Mouse (Mus musculus) mammary gland, adult 2 months (tissue): ENCODE data around the gene Bnip3. TPM values are rescaled to one million over a fixed set of nuclear protein-coding genes. Genes with fewer than 3 reads are reported as not detected.

ENCODE experiments used
- polyA plus RNA-seq: library from polyadenylated mRNA; depleted of rRNA; stranded (reverse); fragments of >200 nt; gene quantifications from 2 replicates; pipeline ENCODE4 v1.2.3, GENCODE M21; 2012; ENCODE audit warnings: low replicate concordance; rRNA removed

Gene Bnip3
- polyA plus RNA-seq = 56.3 and 88.3 TPM in 2 replicates

DNA sequence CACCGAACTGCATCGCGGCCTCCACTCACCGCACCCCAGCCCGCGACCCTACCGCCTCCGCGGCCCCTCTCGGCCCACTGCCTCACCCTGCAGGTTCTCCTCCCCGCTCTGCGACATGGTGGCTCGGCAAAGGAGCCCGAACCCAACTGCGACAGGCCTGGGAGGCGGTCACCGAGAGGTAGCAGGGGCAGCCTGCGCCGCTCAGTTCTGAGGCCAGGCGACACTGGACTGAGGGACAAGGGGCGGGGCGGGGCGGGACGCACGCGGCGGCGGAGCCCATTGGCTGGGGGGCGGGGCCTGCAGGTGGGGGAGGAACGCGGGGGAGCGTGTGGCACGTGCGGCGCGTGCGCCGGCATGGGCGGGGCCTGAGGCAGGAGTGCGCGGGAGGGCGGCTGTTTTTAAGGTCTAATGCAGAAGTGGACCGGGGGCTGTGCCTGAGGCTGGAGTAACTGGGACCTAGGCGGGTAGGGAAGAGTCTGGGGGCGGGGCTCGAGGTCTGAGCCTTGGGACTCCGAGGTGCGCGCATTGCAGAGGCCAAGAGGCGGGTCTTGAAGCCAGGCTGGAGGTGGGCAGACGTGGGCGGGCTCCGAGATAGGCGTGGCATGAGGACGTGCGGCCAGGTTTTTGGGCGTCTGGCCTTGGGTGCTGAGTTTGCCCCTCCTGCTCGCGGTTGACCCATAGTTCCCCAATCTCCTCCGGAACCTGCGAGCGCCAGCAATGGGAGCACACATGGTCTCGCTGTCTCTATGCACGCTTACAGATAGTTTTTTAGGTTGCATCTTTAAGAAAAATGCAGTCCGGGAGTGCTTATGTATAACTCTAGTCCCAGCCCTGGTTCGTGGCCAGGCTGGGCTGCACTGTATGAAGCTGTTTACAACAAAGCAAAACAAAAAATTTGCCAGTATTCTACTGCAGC is at the start of gene Bnip3:
Bnip3 (minus strand) TSS at position 243 of the 916 bp plus-strand sequence.

DNA sequence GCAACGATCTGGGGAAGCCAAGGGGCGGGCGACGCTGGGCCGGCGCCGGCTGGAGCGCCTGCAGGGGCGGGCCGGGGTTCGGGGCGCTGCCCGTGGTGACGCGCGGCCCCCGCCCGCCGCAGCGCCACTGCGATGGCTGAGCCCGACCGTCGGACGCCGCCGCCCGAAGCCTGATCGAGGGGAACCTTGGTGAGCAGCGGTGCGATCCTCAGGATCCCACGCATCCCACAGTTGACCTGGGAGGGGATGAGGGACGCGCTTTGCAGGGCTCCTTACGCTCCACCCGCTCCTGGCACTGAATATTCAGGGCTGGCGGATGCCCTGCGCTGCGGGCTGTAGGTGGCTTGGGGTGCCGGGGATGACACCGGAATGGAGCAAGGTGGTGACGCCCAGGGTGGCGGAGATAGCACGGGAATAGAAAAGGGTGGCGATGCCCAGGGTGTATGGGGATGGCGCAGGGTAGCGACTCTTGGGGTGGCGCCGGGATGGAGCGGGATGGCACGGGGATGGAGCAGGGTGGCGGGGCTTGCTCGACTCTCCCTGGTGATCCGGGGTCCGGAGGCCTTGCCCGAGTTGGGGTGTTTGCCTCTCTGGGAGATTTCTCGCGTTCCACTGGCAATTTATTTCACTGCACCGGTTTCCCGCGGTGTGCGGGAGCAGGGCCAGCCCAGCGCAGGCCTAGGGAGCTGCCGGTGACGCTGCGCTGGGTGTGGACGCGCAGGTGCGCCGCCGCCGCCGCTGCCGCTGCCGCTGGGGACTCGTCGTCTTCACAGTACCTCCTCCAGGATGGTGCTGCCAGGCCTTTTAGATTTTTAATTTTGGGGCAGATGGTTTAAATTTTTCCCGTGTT is 31.5 kb upstream of the Bnip3 start, which contains the start of gene Jakmip3:
Jakmip3 (plus strand) TSS at position 119 of the 850 bp plus-strand sequence.

DNA sequence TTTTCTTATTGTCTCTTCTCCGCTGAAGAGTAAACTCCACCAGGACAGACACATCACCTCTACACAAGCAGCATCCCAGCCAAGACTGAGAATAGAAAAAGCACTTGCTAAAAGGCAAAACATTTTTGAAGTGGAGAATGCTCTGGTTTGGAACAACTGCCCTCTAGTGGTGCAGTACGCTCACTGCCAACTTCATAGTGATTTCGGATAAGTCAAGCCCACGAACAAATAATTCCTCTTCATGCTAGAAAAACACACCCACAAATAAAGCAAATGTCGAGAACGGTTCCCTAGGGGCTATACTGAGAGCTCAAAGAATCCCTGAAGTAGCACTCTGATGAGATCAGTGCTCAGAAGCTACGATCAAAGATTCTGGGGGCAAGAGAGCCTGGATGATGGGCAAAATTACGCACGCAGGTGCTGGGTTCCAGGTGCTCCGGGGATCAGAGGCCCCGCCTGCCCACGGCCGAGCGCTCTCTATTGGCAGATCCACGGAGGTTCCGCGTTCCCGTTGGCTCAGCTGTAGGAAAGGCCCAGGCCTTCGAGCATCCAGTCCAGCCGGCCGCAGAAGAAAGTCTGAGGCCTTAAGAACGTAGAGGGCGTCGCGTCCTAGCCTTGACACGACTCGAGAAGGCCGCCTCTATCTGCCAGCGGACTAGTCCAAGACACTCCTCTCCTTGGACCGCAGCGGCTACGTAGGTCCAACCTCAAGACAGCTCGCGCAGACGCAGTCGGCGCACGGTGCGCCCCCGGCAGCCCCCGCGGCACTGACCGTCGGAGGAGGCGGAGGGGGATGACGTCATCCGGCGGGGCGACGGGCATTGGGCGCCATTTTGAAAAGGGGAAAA is 63.6 kb downstream of the Bnip3 start, which contains the start of the genes Ppp2r2d and Mapk1ip1:
Ppp2r2d (plus strand) TSS at position 536 of the 848 bp plus-strand sequence.
Mapk1ip1 (minus strand) TSS at position 730 of the 848 bp plus-strand sequence.

Other genes starting within 250 kb of the Bnip3 start
- 15.0 and 34.5 TPM in 2 replicates for gene Ppp2r2d, start 63.4 kb downstream of the Bnip3 start, polyA plus RNA-seq
- gene Mapk1ip1, start 63.2 kb downstream of the Bnip3 start, polyA plus RNA-seq = 57.9 and 106 TPM in 2 replicates
- gene Jakmip3, start 31.2 kb upstream of the Bnip3 start, polyA plus RNA-seq = 0.37 and 0.52 TPM in 2 replicates
- 0.49 and 0.52 TPM in 2 replicates for gene Dpysl4, start 176.5 kb upstream of the Bnip3 start, polyA plus RNA-seq